Mouse (Mus musculus): ENCODE measurements around the gene Fam71a.

DNA sequence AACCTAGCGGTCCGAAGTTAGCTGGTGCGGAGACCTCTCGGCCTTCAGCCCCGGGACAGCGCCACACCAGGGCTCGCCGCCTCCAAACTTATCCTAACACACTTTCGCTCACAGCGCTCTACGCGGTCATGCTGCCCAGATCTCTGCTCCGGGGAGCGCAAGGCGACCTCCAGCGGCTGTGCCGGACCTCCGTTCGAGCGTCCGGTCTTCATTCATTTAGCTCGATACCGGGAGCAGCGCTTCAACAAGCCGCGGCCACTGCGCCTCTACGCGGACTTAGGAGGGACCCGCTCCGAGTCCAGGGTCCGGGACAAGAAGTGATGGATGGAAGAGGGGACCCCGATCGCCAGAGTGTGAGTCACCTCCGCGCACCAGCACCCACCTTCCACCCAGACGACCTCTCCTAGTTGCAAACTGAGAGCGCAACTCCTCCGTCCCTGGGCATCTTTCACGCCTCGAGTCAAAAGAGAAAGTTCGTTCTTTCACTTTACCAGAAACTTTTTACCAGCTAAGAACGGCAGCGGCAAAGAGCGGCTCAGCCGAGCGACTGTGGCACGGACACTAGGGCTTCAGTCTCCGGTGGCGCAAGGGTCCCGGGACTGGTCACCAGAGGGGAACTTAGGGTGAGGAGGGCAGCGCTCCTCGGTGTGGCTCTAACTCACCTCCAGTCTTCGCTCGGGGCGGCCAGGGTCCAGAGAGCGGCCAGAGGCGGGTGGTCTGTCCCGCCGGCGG lies 18.0 kb upstream of the Fam71a start:
- TF ChIP-seq EP300 (IDR thresholded peaks at IDR 0.05; ENCODE audit: low read depth) (no peak), CTCF (IDR thresholded peaks at IDR 0.05; ENCODE audit: low read depth) (peak; percentile 62)
